Mouse (Mus musculus) kidney, embryonic 14.5 days (tissue): ENCODE results near the gene Rfxap. TPM values are rescaled to one million over a fixed set of nuclear protein-coding genes. Genes with fewer than 3 reads are reported as not detected.
"Not testable (repeated sequence)": the region's sequence is repeated elsewhere in the genome, so short reads cannot be mapped to it uniquely, and the experiment has no call there.

Source experiments
- ATAC-seq: fragments of 200-750 bp; cut with Nextera tagmentation; 2 replicates; pipeline ENCODE4 v1.8.0; 2017; ENCODE audit warnings: moderate number of reproducible peaks, mild to moderate bottlenecking, moderate TSS enrichment, moderate library complexity; ENCODE audit not compliant: low FRiP score, low TSS enrichment
- H3K27ac ChIP-seq: fragments of 300-500 bp; sonication (generic); 2 replicates; pipeline ENCODE4 v1.5.1; 2014; ENCODE audit warnings: low read depth, mild to moderate bottlenecking, low read length, moderate library complexity, mixed read lengths
- H3K27me3 ChIP-seq: fragments of 300-500 bp; sonication (generic); 2 replicates; pipeline ENCODE4 v1.6.1; 2014; ENCODE audit warnings: mild to moderate bottlenecking, low read length; ENCODE audit not compliant: control insufficient read depth, insufficient read depth
- H3K36me3 ChIP-seq: fragments of 300-500 bp; sonication (generic); 2 replicates; pipeline ENCODE4 v1.6.1; 2014; ENCODE audit warnings: low read length, mixed read lengths; ENCODE audit not compliant: control insufficient read depth, insufficient read depth
- H3K4me1 ChIP-seq: fragments of 300-500 bp; sonication (generic); 2 replicates; pipeline ENCODE4 v1.6.1; 2014; ENCODE audit warnings: low read length, mixed read lengths; ENCODE audit not compliant: control insufficient read depth, insufficient read depth
- H3K4me2 ChIP-seq: fragments of 300-500 bp; sonication (generic); replicated peaks from 2 replicates; pipeline ENCODE4 v1.6.1; 2014; ENCODE audit warnings: low read depth, mild to moderate bottlenecking, low read length
- H3K4me3 ChIP-seq: fragments of 300-500 bp; sonication (generic); 2 replicates; pipeline ENCODE4 v1.5.1; 2014; ENCODE audit warnings: mild to moderate bottlenecking, low read length
- H3K9ac ChIP-seq: fragments of 300-500 bp; sonication (generic); 2 replicates; pipeline ENCODE4 v1.6.1; 2014; ENCODE audit warnings: low read depth, mild to moderate bottlenecking, low read length, moderate library complexity
- H3K9me3 ChIP-seq: fragments of 300-500 bp; sonication (generic); 2 replicates; pipeline ENCODE4 v1.6.1; 2016; ENCODE audit warnings: low read length; ENCODE audit not compliant: control insufficient read depth
- WGBS: fragments of 180-500 bp; shearing (Covaris S2); extraction: QIAGEN DNeasy Blood & Tissue Kit; methylation state at CpG from one replicate; pipeline ENCODE4 v1.1.7; 2014; 5-methylcytosine and 5-hydroxymethylcytosine counted together
- polyA plus RNA-seq: library from polyadenylated mRNA; unstranded; fragments of >200 nt; fragmentation: Nextera tagmentation; extraction: Ambion mirVana; gene quantifications from 2 replicates; pipeline ENCODE4 v1.2.1, GENCODE M21; 2014

Rfxap gene
- polyA plus RNA-seq, 1 experiment from 2014 or later, result 50.7 TPM

GRCm38 (mm10) chr3:54775989-54776631 is 31.5 kb downstream of the Rfxap start:
- Histone ChIP-seq H3K27ac (no peak overlapping the region), H3K9ac (no peak overlapping the region), H3K36me3 (no peaks in the 10 kb centered on the region), H3K9me3 (0 out of 2 replicates have a peak, but pooled peaks cover 4% of the 10 kb centered on the region), H3K4me1 (no peaks in the 10 kb centered on the region), H3K4me2 (no peak overlapping the region), H3K4me3 (no peak overlapping the region), H3K27me3 (no peaks in the 10 kb centered on the region)
- ATAC-seq, result no peak
- 71% methylated on average over 7 of the region's 7 CpGs for WGBS

- no peaks in the 10 kb centered on the region for H3K27me3 ChIP-seq
- 85% methylated on average over 6 of the region's 6 CpGs for WGBS
- no peak overlapping the region for H3K4me3 ChIP-seq
- 0 out of 2 replicates have a peak, but pooled peaks cover 4% of the 10 kb centered on the region for H3K9me3 ChIP-seq
- ATAC-seq, result no peak
- no peaks in the 10 kb centered on the region for H3K36me3 ChIP-seq
- H3K4me1 ChIP-seq, result no peaks in the 10 kb centered on the region
- H3K9ac ChIP-seq, result no peak overlapping the region
- no peak overlapping the region for H3K27ac ChIP-seq
- no peak overlapping the region for H3K4me2 ChIP-seq
Observed at GRCm38 (mm10) chr3:54773613-54774012, 34.0 kb downstream of the Rfxap start.

GRCm38 (mm10) chr3:54769349-54770275 is 38.0 kb downstream of the Rfxap start:
- Histone ChIP-seq H3K4me2 (no peak overlapping the region), H3K27ac (no peak overlapping the region), H3K9ac (no peak overlapping the region), H3K4me1 (no peaks in the 10 kb centered on the region), H3K4me3 (no peak overlapping the region), H3K27me3 (no peaks in the 10 kb centered on the region), H3K9me3 (0 out of 2 replicates have a peak, but pooled peaks cover 4% of the 10 kb centered on the region), H3K36me3 (no peaks in the 10 kb centered on the region)
- ATAC-seq, result no peak
- WGBS, result 79% methylated on average over 17 of the region's 17 CpGs

- 0 out of 2 replicates have a peak, but pooled peaks cover 2% of the 10 kb centered on the region for H3K9me3 ChIP-seq
- WGBS, result 89% methylated on average over 8 of the region's 8 CpGs
Observed at GRCm38 (mm10) chr3:54768592-54768991, 39.0 kb downstream of the Rfxap start.

GRCm38 (mm10) chr3:54766811-54767210 is 40.8 kb downstream of the Rfxap start:
- Histone ChIP-seq H3K36me3 (no peaks in the 10 kb centered on the region), H3K4me2 (no peak overlapping the region), H3K9ac (no peak overlapping the region), H3K27me3 (no peaks in the 10 kb centered on the region), H3K27ac (no peak overlapping the region), H3K4me1 (no peaks in the 10 kb centered on the region), H3K4me3 (no peak overlapping the region), H3K9me3 (no peaks in the 10 kb centered on the region)
- WGBS, result 70% methylated on average over 5 of the region's 5 CpGs
- ATAC-seq, result no peak

More at GRCm38 (mm10) chr3:54768592-54768991, 39.0 kb downstream of the Rfxap start:
- no peak for ATAC-seq
- no peak overlapping the region for H3K9ac ChIP-seq
- no peak overlapping the region for H3K27ac ChIP-seq
- H3K36me3 ChIP-seq, result no peaks in the 10 kb centered on the region
- no peaks in the 10 kb centered on the region for H3K27me3 ChIP-seq
- H3K4me1 ChIP-seq, result no peaks in the 10 kb centered on the region
- H3K4me2 ChIP-seq, result no peak overlapping the region
- no peak overlapping the region for H3K4me3 ChIP-seq

GRCm38 (mm10) chr3:54766034-54766433 is 41.6 kb downstream of the Rfxap start:
- no peak overlapping the region for H3K4me3 ChIP-seq
- no peak for ATAC-seq
- H3K27ac ChIP-seq, result no peak overlapping the region
- 79% methylated on average over 14 of the region's 14 CpGs for WGBS
- no peaks in the 10 kb centered on the region for H3K27me3 ChIP-seq
- no peaks in the 10 kb centered on the region for H3K36me3 ChIP-seq
- no peaks in the 10 kb centered on the region for H3K4me1 ChIP-seq
- no peaks in the 10 kb centered on the region for H3K9me3 ChIP-seq
- H3K4me2 ChIP-seq, result no peak overlapping the region
- H3K9ac ChIP-seq, result no peak overlapping the region

- not testable (repeated sequence) for H3K4me1 ChIP-seq, H3K27ac ChIP-seq, ATAC-seq, H3K4me3 ChIP-seq, H3K4me2 ChIP-seq, H3K9ac ChIP-seq, H3K9me3 ChIP-seq, H3K27me3 ChIP-seq, H3K36me3 ChIP-seq
- WGBS, result 91% methylated on average over 6 of the region's 6 CpGs
Observed at GRCm38 (mm10) chr3:54765521-54765920, 42.1 kb downstream of the Rfxap start.

- H3K4me2 ChIP-seq, result peak overlapping the region; percentile 12
- no peak overlapping the region for H3K27ac ChIP-seq
- H3K9me3 ChIP-seq, result no peaks in the 10 kb centered on the region
- H3K27me3 ChIP-seq, result no peaks in the 10 kb centered on the region
- no peak for ATAC-seq
- no peaks in the 10 kb centered on the region for H3K4me1 ChIP-seq
- peak overlapping the region; percentile 7; the same call in 1 of the 2 replicates for H3K4me3 ChIP-seq
- H3K9ac ChIP-seq, result no peak overlapping the region
- no peaks in the 10 kb centered on the region for H3K36me3 ChIP-seq
- WGBS, result 72% methylated on average over 18 of the region's 18 CpGs
Observed at GRCm38 (mm10) chr3:54764418-54764817, 43.2 kb downstream of the Rfxap start.

DNA sequence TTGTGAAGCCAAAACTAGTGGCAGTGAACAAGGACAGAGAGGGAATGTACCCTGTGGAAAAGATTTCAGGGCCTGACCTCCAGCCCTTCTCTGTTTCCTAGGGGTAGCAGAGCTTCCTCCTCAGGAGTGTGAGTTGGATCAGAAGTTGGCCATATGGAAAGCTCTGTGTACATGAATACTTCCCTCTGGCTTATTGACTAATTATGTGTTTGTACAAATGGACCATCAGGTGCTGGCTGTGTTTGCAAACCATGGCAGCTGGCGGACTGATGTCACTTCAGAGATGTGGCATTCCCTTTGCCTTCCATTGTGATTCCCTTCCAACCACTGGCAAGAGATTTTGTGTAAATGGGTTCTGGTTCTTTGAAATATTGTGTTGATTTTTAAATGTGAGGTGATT is 46.3 kb downstream of the Rfxap start:
- no peak for ATAC-seq
- H3K4me3 ChIP-seq, result no peak overlapping the region
- no peaks in the 10 kb centered on the region for H3K36me3 ChIP-seq
- no peaks in the 10 kb centered on the region for H3K27me3 ChIP-seq
- WGBS, result 97% methylated on average over 1 of the region's 1 CpGs
- no peaks in the 10 kb centered on the region for H3K9me3 ChIP-seq
- no peak overlapping the region for H3K27ac ChIP-seq
- H3K4me1 ChIP-seq, result no peaks in the 10 kb centered on the region
- no peak overlapping the region for H3K4me2 ChIP-seq
- no peak overlapping the region for H3K9ac ChIP-seq
